Mouse (Mus musculus) myocyte (in vitro differentiated cells): ENCODE measurements around the gene Nav3. TPM values are rescaled to one million over a fixed set of nuclear protein-coding genes. Genes with fewer than 3 reads are reported as not detected.

Source experiments
- H3K27me3 ChIP-seq: one replicate; pipeline ENCODE4 v1.6.1; 2011; ENCODE audit not compliant: control insufficient read depth, insufficient read depth, insufficient read length
- H3K36me3 ChIP-seq: one replicate; pipeline ENCODE4 v1.6.1; 2011; ENCODE audit not compliant: control insufficient read depth, insufficient read depth
- H3K4me2 ChIP-seq: one replicate; pipeline ENCODE4 v1.6.1; 2011; ENCODE audit warnings: low read depth, control low read depth
- H3K4me3 ChIP-seq: one replicate; pipeline ENCODE4 v1.5.1; 2011; ENCODE audit warnings: mild to moderate bottlenecking, control low read depth, moderate library complexity
- H3K79me2 ChIP-seq: one replicate; pipeline ENCODE4 v1.6.1; 2011; ENCODE audit not compliant: control insufficient read depth, insufficient read depth
- H3ac ChIP-seq: one replicate; pipeline ENCODE4 v1.6.1; 2011; ENCODE audit not compliant: control insufficient read depth, insufficient read length
- CEBPB ChIP-seq: IDR thresholded peaks from 2 replicates; pipeline ENCODE4 v1.6.1; 2011; ENCODE audit warnings: mild to moderate bottlenecking, moderate library complexity; ENCODE audit not compliant: poor library complexity, insufficient read depth, severe bottlenecking
- E2F4 ChIP-seq: IDR thresholded peaks from one replicate; pipeline ENCODE4 v1.6.1; 2011; ENCODE audit warnings: mild to moderate bottlenecking, control low read depth, moderate library complexity; ENCODE audit not compliant: insufficient read depth
- MAX ChIP-seq: IDR thresholded peaks from one replicate; pipeline ENCODE4 v1.6.1; 2011; ENCODE audit warnings: low read depth, mild to moderate bottlenecking, control low read depth
- MYOD1 ChIP-seq, 3 experiments: IDR thresholded peaks; one replicate each; pipeline ENCODE4 v1.6.1; 2011; ENCODE audit warnings: control low read depth in 2 of 3, low read depth in 2 of 3, mild to moderate bottlenecking in 2 of 3, moderate library complexity in 1 of 3; ENCODE audit not compliant: insufficient read length in 2 of 3, control insufficient read depth in 1 of 3
- MYOG ChIP-seq, 3 experiments: IDR thresholded peaks; one replicate each; pipeline ENCODE4 v1.6.1; 2011; ENCODE audit warnings: control low read depth in 2 of 3, low read depth in 2 of 3, mild to moderate bottlenecking in 2 of 3; ENCODE audit not compliant: insufficient read length in 2 of 3, control insufficient read depth in 1 of 3, insufficient read depth in 1 of 3
- POLR2A ChIP-seq: IDR thresholded peaks from one replicate; pipeline ENCODE4 v1.6.1; 2011; ENCODE audit warnings: low read depth, mild to moderate bottlenecking, control low read depth, moderate library complexity; ENCODE audit not compliant: insufficient read length
- POLR2AphosphoS2 ChIP-seq: IDR thresholded peaks from one replicate; pipeline ENCODE4 v1.6.1; 2011; ENCODE audit warnings: low read depth, control low read depth; ENCODE audit not compliant: insufficient read length
- REST ChIP-seq: IDR thresholded peaks from one replicate; pipeline ENCODE4 v1.6.1; 2011; ENCODE audit warnings: mild to moderate bottlenecking, control low read depth, moderate library complexity; ENCODE audit not compliant: insufficient read depth, insufficient read length
- SRF ChIP-seq: IDR thresholded peaks from one replicate; pipeline ENCODE4 v1.6.1; 2011; ENCODE audit warnings: low read depth; ENCODE audit not compliant: control insufficient read depth, insufficient read length
- TCF12 ChIP-seq: IDR thresholded peaks from one replicate; pipeline ENCODE4 v1.6.1; 2011; ENCODE audit warnings: mild to moderate bottlenecking, control low read depth; ENCODE audit not compliant: poor library complexity, insufficient read depth, severe bottlenecking
- TCF3 ChIP-seq: IDR thresholded peaks from one replicate; pipeline ENCODE4 v1.6.1; 2011; ENCODE audit warnings: low read depth, control low read depth; ENCODE audit not compliant: insufficient read length
- USF1 ChIP-seq: IDR thresholded peaks from one replicate; pipeline ENCODE4 v1.6.1; 2011; ENCODE audit warnings: low read depth, mild to moderate bottlenecking, control low read depth, moderate library complexity
- polyA plus RNA-seq: library from polyadenylated mRNA; unstranded; fragments of >200 nt; fragmentation: generic; extraction: Trizol; gene quantifications from one replicate; pipeline ENCODE4 v1.2.1, GENCODE M21; 2012; ENCODE audit warnings: missing spikeins

The Nav3 gene
- polyA plus RNA-seq, 1 experiment, result 2.9 TPM

GRCm38 (mm10) chr10:109718808-109719207 lies 737.2 kb downstream of the Nav3 start:
- Histone ChIP-seq H3K36me3 (no peaks in the 10 kb centered on the region), H3K4me3 (no peak overlapping the region), H3K4me2 (no peak overlapping the region), H3K27me3 (no peaks in the 10 kb centered on the region), H3ac (no peak overlapping the region), H3K79me2 (no peaks in the 10 kb centered on the region)
- TF ChIP-seq TCF12 (no peak), POLR2AphosphoS2 (no peak), MYOG (IDR thresholded peaks at IDR 0.05; ENCODE audit: control insufficient read depth in 1 of 3, insufficient read depth in 1 of 3, insufficient read length in 2 of 3, low read depth in 2 of 3) (no peak), TCF3 (no peak), CEBPB (no peak), REST (no peak), SRF (no peak), MAX (no peak), USF1 (no peak), POLR2A (no peak), E2F4 (no peak), MYOD1 (IDR thresholded peaks at IDR 0.05; ENCODE audit: control insufficient read depth in 1 of 3, insufficient read length in 2 of 3, low read depth in 2 of 3) (no peak)

DNA sequence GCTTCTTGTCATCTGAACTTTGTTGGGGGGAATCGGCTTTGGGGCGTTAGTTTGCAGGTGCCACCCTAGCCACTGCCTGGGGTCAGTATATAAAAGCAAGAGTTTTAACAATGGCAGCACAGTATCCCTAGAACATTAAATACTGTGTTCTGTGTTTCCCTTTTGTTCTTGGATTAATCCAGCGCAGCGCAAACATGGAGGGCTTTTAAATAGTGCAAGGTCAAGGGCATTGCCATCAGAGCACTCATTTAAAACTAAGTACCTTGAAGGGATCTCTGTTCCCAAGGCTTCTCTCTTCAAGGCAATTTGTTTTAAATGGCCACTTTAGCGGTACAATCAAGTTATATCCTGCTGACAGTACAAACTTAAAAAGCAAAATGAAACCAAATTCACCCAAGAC lies 737.6 kb downstream of the Nav3 start:
- Histone ChIP-seq H3K4me2 (no peak overlapping the region), H3K36me3 (no peaks in the 10 kb centered on the region), H3K79me2 (no peaks in the 10 kb centered on the region), H3ac (no peak overlapping the region), H3K4me3 (no peak overlapping the region), H3K27me3 (no peaks in the 10 kb centered on the region)
- no peak for TF ChIP-seq MAX
- no peak for TF ChIP-seq SRF
- no peak for TF ChIP-seq REST
- TF ChIP-seq TCF3, result no peak
- no peak for TF ChIP-seq CEBPB
- TF ChIP-seq POLR2AphosphoS2, result no peak
- no peak for TF ChIP-seq TCF12
- no peak for TF ChIP-seq E2F4
- TF ChIP-seq POLR2A, result no peak
- no peak for TF ChIP-seq MYOD1 (IDR thresholded peaks at IDR 0.05; ENCODE audit: control insufficient read depth in 1 of 3, insufficient read length in 2 of 3, low read depth in 2 of 3)

DNA sequence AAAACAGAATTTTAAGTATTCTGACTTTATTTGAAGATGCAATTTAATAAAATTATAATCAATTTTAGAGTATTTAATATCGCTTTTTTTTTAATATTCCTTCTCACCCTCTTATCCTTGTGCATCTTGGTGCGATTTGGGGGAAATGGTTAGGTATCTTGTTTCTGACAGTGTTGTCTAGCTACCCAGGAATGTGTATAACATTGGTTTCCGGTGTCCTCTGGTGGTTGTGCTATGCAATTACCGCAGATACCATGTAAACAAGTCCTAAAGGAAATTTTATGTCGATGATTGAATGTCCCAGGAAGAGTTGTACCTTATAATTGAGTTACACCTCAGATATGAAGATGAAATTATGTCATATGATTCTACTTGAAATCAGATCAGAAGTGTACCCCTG lies 743.0 kb downstream of the Nav3 start:
- no peak overlapping the region for H3K4me2 ChIP-seq
- no peak overlapping the region for H3K4me3 ChIP-seq
- H3K27me3 ChIP-seq, result no peaks in the 10 kb centered on the region
- H3K79me2 ChIP-seq, result no peaks in the 10 kb centered on the region
- no peak overlapping the region for H3ac ChIP-seq
- no peak for TF ChIP-seq USF1
- no peak for TF ChIP-seq MYOG (IDR thresholded peaks at IDR 0.05; ENCODE audit: control insufficient read depth in 1 of 3, insufficient read depth in 1 of 3, insufficient read length in 2 of 3, low read depth in 2 of 3)
- TF ChIP-seq CEBPB, result no peak
- no peak for TF ChIP-seq POLR2A
- no peak for TF ChIP-seq REST
- no peak for TF ChIP-seq POLR2AphosphoS2
- no peak for TF ChIP-seq SRF
- no peak for TF ChIP-seq TCF12
- TF ChIP-seq MYOD1 (IDR thresholded peaks at IDR 0.05; ENCODE audit: control insufficient read depth in 1 of 3, insufficient read length in 2 of 3, low read depth in 2 of 3), result no peak
- H3K36me3 ChIP-seq, result peaks cover 9% of the 10 kb centered on the region

- Histone ChIP-seq H3K4me3 (no peak overlapping the region), H3K4me2 (no peak overlapping the region), H3K36me3 (peaks cover 20% of the 10 kb centered on the region), H3K27me3 (no peaks in the 10 kb centered on the region), H3K79me2 (no peaks in the 10 kb centered on the region), H3ac (no peak overlapping the region)
- TF ChIP-seq USF1, result no peak
- no peak for TF ChIP-seq MYOD1 (IDR thresholded peaks at IDR 0.05; ENCODE audit: control insufficient read depth in 1 of 3, insufficient read length in 2 of 3, low read depth in 2 of 3)
- TF ChIP-seq CEBPB, result no peak
- TF ChIP-seq TCF3, result no peak
- TF ChIP-seq SRF, result no peak
- TF ChIP-seq REST, result no peak
- TF ChIP-seq TCF12, result no peak
- TF ChIP-seq MYOG (IDR thresholded peaks at IDR 0.05; ENCODE audit: control insufficient read depth in 1 of 3, insufficient read depth in 1 of 3, insufficient read length in 2 of 3, low read depth in 2 of 3), result no peak
Observed at GRCm38 (mm10) chr10:109699771-109700335, 756.2 kb downstream of the Nav3 start.

- Histone ChIP-seq H3K4me3 (no peak overlapping the region), H3K27me3 (no peaks in the 10 kb centered on the region), H3K4me2 (no peak overlapping the region), H3K36me3 (peaks cover 25% of the 10 kb centered on the region), H3K79me2 (no peaks in the 10 kb centered on the region), H3ac (no peak overlapping the region)
- TF ChIP-seq E2F4 (no peak), SRF (no peak), REST (no peak), MAX (no peak), POLR2A (no peak), MYOG (IDR thresholded peaks at IDR 0.05; ENCODE audit: control insufficient read depth in 1 of 3, insufficient read depth in 1 of 3, insufficient read length in 2 of 3, low read depth in 2 of 3) (no peak), MYOD1 (IDR thresholded peaks at IDR 0.05; ENCODE audit: control insufficient read depth in 1 of 3, insufficient read length in 2 of 3, low read depth in 2 of 3) (no peak), CEBPB (no peak), TCF3 (no peak), USF1 (no peak), TCF12 (no peak), POLR2AphosphoS2 (no peak)
Observed at GRCm38 (mm10) chr10:109690564-109690963, 765.4 kb downstream of the Nav3 start.
